Mouse (Mus musculus): ENCODE measurements around the gene Slc25a12. TPM values are rescaled to one million over a fixed set of nuclear protein-coding genes. Genes with fewer than 3 reads are reported as not detected.

Gene Slc25a12
- polyA plus RNA-seq, 1 experiment from 2014 or later, result 109 TPM

DNA sequence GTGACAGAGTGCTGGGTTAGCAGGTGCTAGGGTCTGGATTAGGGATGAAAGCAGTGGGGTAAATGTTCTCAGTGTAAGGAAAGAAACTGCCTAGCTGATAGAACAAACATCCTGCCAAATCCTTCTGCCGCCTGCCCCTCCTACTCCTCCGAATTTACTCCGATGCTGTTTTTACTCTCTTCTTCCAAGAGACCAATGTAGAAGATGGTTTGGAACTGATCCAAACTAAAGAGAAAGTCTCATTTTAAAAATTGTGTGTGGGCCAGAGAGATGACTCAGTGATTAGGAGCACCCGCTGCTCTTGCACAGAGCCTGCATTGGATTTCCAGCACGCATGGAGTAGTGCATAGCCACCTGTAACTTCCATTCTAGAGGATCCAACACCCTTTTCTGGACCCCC is 4.2 kb upstream of the Slc25a12 start:
- Histone ChIP-seq H3K9me3 (no peaks in the 10 kb centered on the region), H3K27ac (no peak overlapping the region), H3K4me3 (no peak overlapping the region), H3K27me3 (replicated peaks) (no peaks in the 10 kb centered on the region), H3K4me2 (no peak overlapping the region), H3K4me1 (peaks cover 6% of the 10 kb centered on the region), H3K36me3 (replicated peaks) (no peaks in the 10 kb centered on the region), H3K9ac (no peak overlapping the region)
- 80% methylated on average over 5 of the region's 5 CpGs for WGBS
- ATAC-seq (replicated peaks), result no peak

DNA sequence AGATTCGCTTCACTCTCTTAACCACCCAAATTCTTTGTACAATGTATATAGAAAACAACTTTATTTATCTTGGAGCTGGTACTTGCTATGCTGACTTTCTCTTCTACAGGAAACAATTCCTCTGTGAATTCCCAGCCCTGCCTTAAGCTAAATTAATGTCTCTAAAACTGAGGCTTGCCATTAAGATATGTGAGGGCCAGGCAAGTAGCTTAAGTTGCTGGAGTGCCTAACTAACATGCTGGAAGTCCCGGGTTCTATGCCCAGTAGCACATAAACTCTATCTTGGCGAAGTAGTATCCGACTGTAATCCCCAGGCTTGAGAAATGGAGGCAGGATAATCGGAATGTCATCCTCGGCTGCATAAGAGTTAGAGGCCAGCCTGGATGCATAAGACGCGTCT is 537 bp upstream of the Slc25a12 start:
- peak overlapping the region; percentile 70 for H3K4me2 ChIP-seq
- ATAC-seq (replicated peaks), result no peak
- WGBS, result 29% methylated on average over 8 of the region's 8 CpGs
- H3K4me3 ChIP-seq, result peak overlapping the region; percentile 90; the same call in 1 of the 2 replicates
- H3K27me3 ChIP-seq (replicated peaks), result no peaks in the 10 kb centered on the region
- no peak overlapping the region for H3K9ac ChIP-seq
- H3K27ac ChIP-seq, result no peak overlapping the region
- H3K9me3 ChIP-seq, result no peaks in the 10 kb centered on the region
- peaks cover 24% of the 10 kb centered on the region for H3K4me1 ChIP-seq
- H3K36me3 ChIP-seq (replicated peaks), result no peaks in the 10 kb centered on the region

DNA sequence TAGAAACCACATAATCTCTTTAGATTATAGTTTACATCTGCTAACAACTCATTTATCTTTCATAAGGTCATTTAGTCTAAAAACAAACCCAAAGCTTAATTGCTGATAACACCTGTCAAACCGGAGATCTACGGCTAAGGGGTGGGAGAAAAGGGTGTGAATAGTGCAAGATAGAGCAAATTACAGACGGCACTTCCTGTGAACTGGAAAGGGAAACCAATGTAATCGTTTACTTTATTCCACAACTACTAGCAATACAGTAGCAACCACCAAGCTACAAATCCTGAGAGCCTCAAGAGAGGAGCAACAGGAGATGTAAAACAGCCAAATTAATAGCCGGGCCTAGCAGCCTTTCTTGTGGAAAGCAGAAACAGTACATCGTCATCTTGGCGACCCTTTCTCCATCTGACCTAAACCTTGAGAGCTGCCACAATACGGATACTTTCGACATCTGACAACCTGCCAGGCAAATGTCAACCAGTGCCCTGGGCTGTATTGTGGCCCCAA is 878 bp downstream of the Slc25a12 start:
- H3K27ac ChIP-seq, result peak overlapping the region; percentile 89

DNA sequence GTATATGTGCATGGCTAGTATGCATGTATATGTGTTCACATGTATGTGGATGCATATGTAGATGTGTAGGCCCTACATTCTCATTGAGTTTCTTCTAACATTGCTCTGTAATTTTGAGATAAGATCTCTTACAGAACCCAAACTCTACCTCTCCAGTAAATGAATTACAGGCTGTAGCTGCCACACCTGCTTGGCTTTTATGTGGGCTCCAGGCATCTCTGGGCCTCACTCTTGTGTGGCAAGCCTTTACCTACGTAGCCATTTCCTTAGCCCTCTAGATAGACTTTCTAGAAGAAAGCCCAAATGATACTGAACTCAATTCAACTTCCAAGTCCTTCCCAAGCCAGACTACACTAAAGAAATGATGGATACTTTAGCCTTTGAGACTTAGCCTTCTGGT is 7.4 kb downstream of the Slc25a12 start:
- no peak for ATAC-seq (replicated peaks)
- Histone ChIP-seq H3K4me1 (peaks cover 9% of the 10 kb centered on the region), H3K4me3 (no peak overlapping the region), H3K36me3 (replicated peaks) (peaks cover 6% of the 10 kb centered on the region; the same call in 1 of the 2 replicates), H3K4me2 (no peak overlapping the region), H3K27ac (no peak overlapping the region), H3K9ac (no peak overlapping the region), H3K27me3 (replicated peaks) (no peaks in the 10 kb centered on the region), H3K9me3 (no peaks in the 10 kb centered on the region)
- WGBS, result 85% methylated on average over 1 of the region's 1 CpGs

More for the DNA sequence above, 878 bp downstream of the Slc25a12 start:
- no peak for ATAC-seq (replicated peaks)
- peaks cover 24% of the 10 kb centered on the region for H3K4me1 ChIP-seq
- H3K27me3 ChIP-seq (replicated peaks), result no peaks in the 10 kb centered on the region
- H3K9me3 ChIP-seq, result no peaks in the 10 kb centered on the region
- 21% methylated on average over 9 of the region's 9 CpGs for WGBS
- H3K9ac ChIP-seq, result peak overlapping the region; percentile 93
- no peaks in the 10 kb centered on the region for H3K36me3 ChIP-seq (replicated peaks)
- peak overlapping the region; percentile 70 for H3K4me2 ChIP-seq
- peak overlapping the region; percentile 90 for H3K4me3 ChIP-seq

DNA sequence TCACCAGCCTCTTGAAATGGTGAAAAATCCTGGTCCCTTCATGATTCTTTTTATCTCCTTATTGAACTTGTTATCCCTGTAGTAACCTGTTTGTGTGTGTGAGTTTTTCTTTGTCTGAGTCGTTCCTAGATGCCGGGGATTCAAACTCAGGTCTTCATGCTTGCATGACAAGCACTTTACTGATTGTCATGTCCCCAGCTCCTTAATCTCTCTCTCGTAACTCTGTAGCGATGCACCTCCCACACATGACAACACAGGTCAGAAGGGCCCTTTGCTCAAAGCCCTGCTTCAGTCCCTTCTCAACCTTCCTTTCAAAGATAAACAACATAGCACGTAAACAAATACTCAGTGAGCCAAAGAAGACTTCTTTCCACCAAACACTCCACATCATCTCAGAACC is 9.2 kb downstream of the Slc25a12 start:
- 95% methylated on average over 5 of the region's 5 CpGs for WGBS
- ATAC-seq (replicated peaks), result no peak

DNA sequence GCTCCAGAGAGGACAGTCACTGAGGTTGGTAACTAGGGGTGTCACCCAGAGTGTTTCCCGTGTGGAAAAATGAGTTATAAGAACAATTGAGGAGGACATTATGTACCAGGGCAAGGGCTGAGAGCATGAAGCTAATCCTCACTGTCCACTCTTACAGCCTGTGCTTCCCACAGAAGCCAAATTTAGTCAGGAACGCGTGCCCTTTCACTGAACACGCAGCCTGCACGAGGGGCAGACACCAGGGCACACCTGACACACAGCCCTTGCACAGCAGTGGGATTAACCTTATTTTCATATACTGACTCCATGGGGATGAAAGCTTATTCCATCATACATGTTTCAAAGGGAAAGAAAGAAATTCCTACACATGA is 13.5 kb downstream of the Slc25a12 start:
- no peak for ATAC-seq (replicated peaks)
- Histone ChIP-seq H3K9me3 (no peaks in the 10 kb centered on the region), H3K9ac (no peak overlapping the region), H3K36me3 (replicated peaks) (0 out of 2 replicates have a peak, but pooled peaks cover 6% of the 10 kb centered on the region), H3K27ac (no peak overlapping the region), H3K4me3 (no peak overlapping the region), H3K27me3 (replicated peaks) (no peaks in the 10 kb centered on the region), H3K4me2 (no peak overlapping the region), H3K4me1 (peaks cover 5% of the 10 kb centered on the region; the same call in 1 of the 2 replicates)
- 64% methylated on average over 5 of the region's 5 CpGs for WGBS

More for the DNA sequence above, 9.2 kb downstream of the Slc25a12 start:
- Histone ChIP-seq H3K9ac (no peak overlapping the region), H3K4me1 (peaks cover 5% of the 10 kb centered on the region; the same call in 1 of the 2 replicates), H3K4me2 (no peak overlapping the region), H3K4me3 (no peak overlapping the region), H3K9me3 (no peaks in the 10 kb centered on the region), H3K27me3 (replicated peaks) (no peaks in the 10 kb centered on the region), H3K27ac (no peak overlapping the region), H3K36me3 (replicated peaks) (peaks cover 6% of the 10 kb centered on the region; the same call in 1 of the 2 replicates)

DNA sequence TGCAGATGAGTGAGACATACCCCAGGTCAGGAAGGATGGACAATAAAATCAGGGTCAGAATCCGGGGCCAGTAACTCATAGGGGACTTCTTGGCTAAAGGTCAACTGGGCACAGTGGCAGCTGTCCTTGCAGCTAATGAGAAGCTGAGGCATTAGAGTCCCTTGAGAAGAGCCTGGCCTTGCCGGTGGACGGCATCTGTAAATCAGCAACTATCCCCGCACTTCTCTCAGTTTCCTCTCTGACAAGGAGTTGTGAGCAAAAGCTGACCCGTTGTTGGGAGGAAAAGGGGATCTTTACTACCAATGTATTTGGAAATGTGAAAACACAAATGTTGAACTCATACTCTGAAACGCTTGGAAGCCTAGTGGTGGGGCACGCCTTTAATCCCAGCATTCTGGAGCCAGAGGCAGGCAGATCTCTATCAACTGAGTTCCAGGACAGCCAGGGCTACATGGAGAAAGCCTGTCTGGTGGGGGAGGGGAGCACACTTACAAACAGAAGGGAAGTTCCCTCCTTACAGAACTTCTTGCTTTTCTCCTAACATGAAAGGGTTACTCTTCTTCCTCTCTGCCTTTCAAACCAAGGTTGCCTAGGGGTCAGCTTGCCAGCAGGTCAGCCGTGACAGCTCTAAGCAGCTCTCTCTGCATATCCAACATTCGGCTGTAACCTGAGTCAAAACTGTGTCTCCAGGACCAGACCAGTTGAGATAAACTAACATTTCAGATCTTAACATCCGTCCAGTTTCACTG is 14.1 kb downstream of the Slc25a12 start:
- WGBS, result 60% methylated on average over 10 of the region's 10 CpGs
- no peak overlapping the region for H3K4me3 ChIP-seq

DNA sequence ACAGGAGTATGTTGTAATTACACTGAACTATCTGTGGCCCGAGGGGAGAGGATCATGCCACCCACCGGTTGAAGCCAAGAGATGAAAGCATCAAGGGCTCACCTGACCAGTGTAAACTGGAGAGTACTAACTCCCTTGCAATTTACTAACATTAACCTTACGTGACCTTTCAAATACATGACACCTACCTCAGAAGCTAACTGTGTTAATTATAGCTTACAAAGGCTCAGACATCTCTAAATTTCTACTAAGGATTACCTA is 15.9 kb downstream of the Slc25a12 start:
- WGBS, result 89% methylated on average over 3 of the region's 3 CpGs
- ATAC-seq (replicated peaks), result no peak
- H3K9me3 ChIP-seq, result no peaks in the 10 kb centered on the region

More for the DNA sequence above, 14.1 kb downstream of the Slc25a12 start:
- Histone ChIP-seq H3K9me3 (no peaks in the 10 kb centered on the region), H3K36me3 (replicated peaks) (0 out of 2 replicates have a peak, but pooled peaks cover 4% of the 10 kb centered on the region), H3K4me1 (peaks cover 5% of the 10 kb centered on the region; the same call in 1 of the 2 replicates), H3K4me2 (no peak overlapping the region), H3K9ac (no peak overlapping the region), H3K27me3 (replicated peaks) (no peaks in the 10 kb centered on the region), H3K27ac (no peak overlapping the region)
- no peak for ATAC-seq (replicated peaks)

DNA sequence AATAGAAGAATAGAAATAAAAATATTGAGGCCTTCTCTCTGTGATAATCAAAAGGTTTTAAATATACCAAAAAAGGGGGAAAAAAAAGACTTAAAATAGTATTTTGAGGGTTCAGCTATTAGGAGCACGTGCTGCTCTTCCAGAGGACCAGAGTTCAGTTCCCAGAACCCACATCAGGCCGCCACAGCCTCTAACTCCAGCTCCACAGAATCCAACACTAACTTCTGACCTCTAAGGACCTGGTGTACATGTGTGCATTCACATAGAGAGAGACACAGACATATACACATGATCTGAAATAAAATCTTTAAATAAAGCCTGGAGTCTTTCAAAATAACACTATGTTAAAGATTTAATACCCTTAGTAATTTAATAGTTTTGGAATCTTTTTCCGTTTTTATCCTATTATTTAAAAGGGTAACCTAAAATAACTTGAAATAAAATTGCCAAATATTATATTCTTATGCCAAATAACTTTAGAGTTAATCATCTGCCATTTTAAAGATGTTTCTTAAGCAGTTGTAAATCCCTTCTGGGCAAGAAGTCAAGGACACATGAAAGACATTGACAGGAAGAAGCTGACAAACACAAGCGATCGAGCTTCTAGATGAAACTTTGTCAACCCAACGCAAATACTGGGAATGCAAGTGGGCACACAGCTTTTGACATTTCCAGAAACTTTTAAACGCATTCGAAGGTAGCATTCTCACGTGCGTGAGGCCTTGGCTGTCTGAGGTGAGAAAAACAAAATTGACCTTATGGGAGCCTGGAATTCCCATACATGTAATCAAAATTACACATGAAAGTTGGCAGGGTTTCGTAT is 16.4 kb downstream of the Slc25a12 start:
- no peak overlapping the region for H3K27ac ChIP-seq
- no peak for ATAC-seq (replicated peaks)
- H3K4me1 ChIP-seq, result peaks cover 4% of the 10 kb centered on the region; the same call in 1 of the 2 replicates
- 90% methylated on average over 11 of the region's 11 CpGs for WGBS
- no peaks in the 10 kb centered on the region for H3K27me3 ChIP-seq (replicated peaks)
- no peaks in the 10 kb centered on the region for H3K36me3 ChIP-seq (replicated peaks)
- H3K9me3 ChIP-seq, result no peaks in the 10 kb centered on the region
- H3K4me2 ChIP-seq, result no peak overlapping the region
- no peak overlapping the region for H3K9ac ChIP-seq
- no peak overlapping the region for H3K4me3 ChIP-seq

More for the DNA sequence above, 15.9 kb downstream of the Slc25a12 start:
- peaks cover 5% of the 10 kb centered on the region; the same call in 1 of the 2 replicates for H3K4me1 ChIP-seq
- no peak overlapping the region for H3K4me3 ChIP-seq
- no peak overlapping the region for H3K9ac ChIP-seq
- H3K4me2 ChIP-seq, result no peak overlapping the region
- H3K27ac ChIP-seq, result no peak overlapping the region
- H3K27me3 ChIP-seq (replicated peaks), result no peaks in the 10 kb centered on the region
- H3K36me3 ChIP-seq (replicated peaks), result no peaks in the 10 kb centered on the region

DNA sequence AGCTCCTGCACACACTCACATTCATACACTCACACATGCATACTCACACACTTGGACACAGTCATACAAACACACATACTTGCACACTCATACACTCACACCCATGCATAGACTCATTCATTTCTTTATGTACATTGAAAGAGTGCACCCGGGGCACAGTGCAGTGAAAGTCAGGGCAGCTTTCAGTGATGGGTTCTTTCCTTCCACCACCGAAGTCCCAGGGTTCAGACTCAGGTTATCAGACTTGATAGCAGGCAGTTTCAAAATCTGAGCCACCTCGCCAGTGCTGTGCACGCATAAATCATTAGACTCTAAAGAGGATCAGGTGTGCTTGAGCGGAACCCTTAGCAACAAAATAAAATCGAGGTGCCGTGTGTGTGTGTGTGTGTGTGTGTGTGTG is 17.4 kb downstream of the Slc25a12 start:
- 80% methylated on average over 7 of the region's 7 CpGs for WGBS
- H3K9ac ChIP-seq, result no peak overlapping the region
- H3K27ac ChIP-seq, result no peak overlapping the region
- H3K36me3 ChIP-seq (replicated peaks), result no peaks in the 10 kb centered on the region
- no peaks in the 10 kb centered on the region for H3K27me3 ChIP-seq (replicated peaks)
- no peaks in the 10 kb centered on the region for H3K9me3 ChIP-seq
- H3K4me3 ChIP-seq, result no peak overlapping the region
- no peak for ATAC-seq (replicated peaks)
- H3K4me2 ChIP-seq, result no peak overlapping the region
- H3K4me1 ChIP-seq, result no peaks in the 10 kb centered on the region

DNA sequence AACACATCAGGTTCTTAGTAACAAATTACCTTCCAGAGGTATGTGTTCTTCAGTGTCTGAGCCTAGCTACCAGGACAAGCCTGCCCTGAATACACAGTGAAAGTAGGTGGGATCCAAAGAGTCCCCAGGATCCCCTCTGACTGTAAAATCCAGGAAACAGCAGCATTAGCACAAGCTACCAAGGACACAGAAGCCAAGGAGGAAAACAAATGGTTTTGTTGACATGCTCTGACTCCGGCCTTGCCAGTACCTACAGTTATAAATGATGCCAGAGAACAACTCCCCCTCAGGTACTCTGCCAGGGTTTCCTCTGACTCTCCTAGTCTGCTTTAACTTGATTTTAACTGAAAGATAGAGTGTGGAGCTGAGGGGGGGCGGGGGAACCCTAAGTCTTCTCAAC is 18.0 kb downstream of the Slc25a12 start:
- Histone ChIP-seq H3K9ac (no peak overlapping the region), H3K4me3 (no peak overlapping the region), H3K9me3 (no peaks in the 10 kb centered on the region), H3K4me1 (no peaks in the 10 kb centered on the region), H3K27me3 (replicated peaks) (no peaks in the 10 kb centered on the region), H3K27ac (no peak overlapping the region), H3K4me2 (no peak overlapping the region), H3K36me3 (replicated peaks) (no peaks in the 10 kb centered on the region)
- ATAC-seq (replicated peaks), result no peak
- 83% methylated on average over 2 of the region's 2 CpGs for WGBS

DNA sequence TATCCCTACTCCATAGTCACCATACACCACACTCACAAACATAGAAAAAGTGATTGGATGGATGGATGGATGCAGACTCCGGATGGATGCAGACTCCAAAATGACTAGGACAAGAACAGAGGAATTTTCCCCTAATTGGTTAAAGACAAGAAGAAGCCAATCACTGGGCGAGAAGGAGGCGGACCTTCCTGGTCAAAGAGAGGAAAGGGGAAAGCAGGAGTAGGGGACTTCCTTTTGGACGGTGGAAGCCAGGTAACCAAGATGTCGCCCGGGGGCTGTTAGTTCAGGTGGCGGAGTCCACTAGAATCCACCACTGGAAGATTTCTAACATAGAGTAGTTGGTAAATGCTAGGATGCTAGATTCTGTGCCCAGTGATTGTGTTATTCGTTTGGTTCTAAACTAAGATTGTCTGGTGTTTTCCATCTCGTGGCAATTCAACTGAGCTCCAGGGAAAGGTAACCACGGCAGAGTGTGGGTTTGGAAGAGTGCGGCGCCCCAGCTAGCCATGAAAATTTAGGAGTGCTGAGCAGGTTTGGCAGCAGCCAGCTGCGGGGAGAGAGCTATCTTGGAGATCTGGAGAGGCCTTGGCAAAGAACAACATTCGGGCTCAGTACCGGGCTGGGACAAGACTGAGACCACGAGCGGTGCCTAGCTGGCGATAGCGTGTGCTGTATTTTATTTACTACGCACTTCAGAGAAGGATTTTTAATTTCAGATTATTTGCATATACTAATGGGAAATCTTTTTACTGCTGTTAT is 19.6 kb downstream of the Slc25a12 start:
- no peaks in the 10 kb centered on the region for H3K4me1 ChIP-seq
- H3K27me3 ChIP-seq (replicated peaks), result no peaks in the 10 kb centered on the region
- H3K9me3 ChIP-seq, result no peaks in the 10 kb centered on the region
- H3K36me3 ChIP-seq (replicated peaks), result 0 out of 2 replicates have a peak, but pooled peaks cover 6% of the 10 kb centered on the region
- H3K4me2 ChIP-seq, result no peak overlapping the region
- no peak overlapping the region for H3K4me3 ChIP-seq
- 95% methylated on average over 20 of the region's 20 CpGs for WGBS
- no peak overlapping the region for H3K9ac ChIP-seq
- H3K27ac ChIP-seq, result no peak overlapping the region
- no peak for ATAC-seq (replicated peaks)
